Mouse (Mus musculus) ES-E14 (cell line): ENCODE results near the gene Rbm19. TPM values are rescaled to one million over a fixed set of nuclear protein-coding genes. Genes with fewer than 3 reads are reported as not detected.

ENCODE experiments used
- DNase-seq: peaks from one replicate; pipeline ENCODE4 v3.0.0-alpha.2; 2013; ENCODE audit warnings: low read depth, low spot score
- H3K27ac ChIP-seq: 2 replicates; pipeline ENCODE4 v1.5.1; 2012; ENCODE audit warnings: low read depth, mild to moderate bottlenecking, low read length, moderate library complexity, mixed read lengths; ENCODE audit not compliant: poor library complexity, insufficient read depth, severe bottlenecking
- H3K36me3 ChIP-seq: 2 replicates; pipeline ENCODE4 v1.6.1; 2012; ENCODE audit warnings: mild to moderate bottlenecking, low read length, moderate library complexity, mixed read lengths; ENCODE audit not compliant: control insufficient read depth, poor library complexity, insufficient read depth, severe bottlenecking
- H3K4me1 ChIP-seq, 2 experiments: fragments of 150-350 bp in 1 of 2; sonication (generic) in 1 of 2; 2 replicates each; pipeline ENCODE4 v1.6.1; 2012; ENCODE audit warnings: low read length in 2 of 2, mild to moderate bottlenecking in 1 of 2, mixed read lengths in 1 of 2; ENCODE audit not compliant: control insufficient read depth in 2 of 2, insufficient read depth in 2 of 2, poor library complexity in 1 of 2
- H3K4me3 ChIP-seq, 2 experiments: fragments of 150-350 bp in 1 of 2; sonication (generic) in 1 of 2; 2 replicates each; pipeline ENCODE4 v1.5.1; 2012; ENCODE audit warnings: low read length in 2 of 2, low read depth in 1 of 2, mild to moderate bottlenecking in 1 of 2, mixed read lengths in 1 of 2; ENCODE audit not compliant: insufficient read depth in 1 of 2, poor library complexity in 1 of 2, severe bottlenecking in 1 of 2
- H3K9ac ChIP-seq: 2 replicates; pipeline ENCODE4 v1.6.1; 2012; ENCODE audit warnings: low read depth, mild to moderate bottlenecking, low read length, mixed read lengths; ENCODE audit not compliant: poor library complexity, insufficient read depth, severe bottlenecking
- H3K9me3 ChIP-seq: fragments of 150-350 bp; sonication (generic); 2 replicates; pipeline ENCODE4 v1.6.1; 2012; ENCODE audit warnings: low read depth, mild to moderate bottlenecking, low read length; ENCODE audit not compliant: control insufficient read depth, insufficient read depth
- CHD2 ChIP-seq: IDR thresholded peaks from 2 replicates; pipeline ENCODE4 v1.6.1; 2014; ENCODE audit warnings: mild to moderate bottlenecking, low read depth, low read length, inconsistent platforms
- HCFC1 ChIP-seq: IDR thresholded peaks from 2 replicates; pipeline ENCODE4 v1.6.1; 2012; ENCODE audit warnings: low read length, inconsistent platforms, borderline replicate concordance; ENCODE audit not compliant: insufficient read depth
- MAFK ChIP-seq: IDR thresholded peaks from 2 replicates; pipeline ENCODE4 v1.6.1; 2014; ENCODE audit warnings: mild to moderate bottlenecking, low read depth, low read length, inconsistent platforms; ENCODE audit not compliant: insufficient read depth
- ZC3H11A ChIP-seq: IDR thresholded peaks from 2 replicates; pipeline ENCODE4 v1.6.1; 2012; ENCODE audit warnings: low read depth, mild to moderate bottlenecking, inconsistent platforms, low read length, borderline replicate concordance
- ZNF384 ChIP-seq: IDR thresholded peaks from 2 replicates; pipeline ENCODE4 v1.6.1; 2012; ENCODE audit warnings: low read depth, low read length, inconsistent platforms
- in situ Hi-C, 2 experiments: fragments of 600-800 bp; cut with MboI; formaldehyde crosslinking; loops; one replicate each; pipeline ENCODE4 v1.15.1; 2025; ENCODE audit warnings: low sequenced_read_pairs in 2 of 2, inconsistent platforms in 1 of 2; ENCODE audit not compliant: unreplicated experiment in 2 of 2
- total RNA-seq: library from RNA; depleted of rRNA; stranded (reverse); fragments of 300-350 nt; gene quantifications from 2 replicates; pipeline ENCODE4 v1.2.3, GENCODE M21; 2012

The Rbm19 gene
- total RNA-seq, 1 experiment: 67.6 TPM

- no peak overlapping the region for H3K4me3 ChIP-seq
- DNase-seq: no peak
- H3K4me1 ChIP-seq: no peaks in the 10 kb centered on the region
- H3K27ac ChIP-seq: no peak overlapping the region
- no peaks in the 10 kb centered on the region for H3K9me3 ChIP-seq
- no peak for TF ChIP-seq HCFC1
- TF ChIP-seq MAFK: no peak
- TF ChIP-seq CHD2: no peak
- no peak for TF ChIP-seq ZNF384
- TF ChIP-seq ZC3H11A: no peak
- no peak overlapping the region for H3K9ac ChIP-seq
- in situ Hi-C loops: no loop called here
- H3K36me3 ChIP-seq: peaks cover 88% of the 10 kb centered on the region
These were observed 8.8 kb downstream of the Rbm19 start for GRCm38 (mm10) chr5:120124881-120125690.

DNA sequence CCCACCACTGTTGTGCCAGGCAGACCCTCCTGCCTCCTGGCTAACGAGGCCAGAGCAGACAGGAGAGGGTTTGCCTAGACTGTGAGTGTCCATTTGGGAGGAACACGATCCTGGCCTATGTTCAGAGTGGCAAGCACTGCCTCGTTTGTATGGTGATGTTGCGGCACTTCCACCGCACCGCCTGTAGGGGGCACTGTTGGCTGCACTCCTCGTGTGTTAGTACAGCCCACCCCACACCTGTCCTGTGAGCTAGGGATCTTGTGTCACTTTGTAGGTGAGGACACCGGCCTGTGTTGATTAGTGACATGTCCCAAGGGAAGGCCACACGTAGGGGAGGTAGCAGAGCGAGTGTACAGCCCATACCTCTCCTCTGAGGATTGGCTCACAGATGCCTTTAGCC lies 11.4 kb downstream of the Rbm19 start:
- Histone ChIP-seq H3K27ac (no peak overlapping the region), H3K4me1 (peaks cover 0 to 2% of the 10 kb centered on the region in 2 experiments; a peak in 1 of 4 replicates), H3K9ac (no peak overlapping the region), H3K36me3 (peaks cover 86% of the 10 kb centered on the region), H3K9me3 (no peaks in the 10 kb centered on the region), H3K4me3 (no peak overlapping the region)
- DNase-seq: no peak
- TF ChIP-seq HCFC1: no peak
- no peak for TF ChIP-seq CHD2
- no peak for TF ChIP-seq MAFK
- TF ChIP-seq ZNF384: no peak
- in situ Hi-C loops: no loop called here

GRCm38 (mm10) chr5:120128511-120128910 lies 12.2 kb downstream of the Rbm19 start:
- Histone ChIP-seq H3K36me3 (peaks cover 86% of the 10 kb centered on the region), H3K4me1 (peaks cover 0 to 2% of the 10 kb centered on the region in 2 experiments; a peak in 1 of 4 replicates), H3K27ac (no peak overlapping the region), H3K4me3 (no peak overlapping the region), H3K9me3 (no peaks in the 10 kb centered on the region), H3K9ac (no peak overlapping the region)
- TF ChIP-seq ZNF384: no peak
- no peak for TF ChIP-seq HCFC1
- no peak for TF ChIP-seq ZC3H11A
- TF ChIP-seq CHD2: no peak
- no peak for TF ChIP-seq MAFK
- in situ Hi-C loops: no loop called here
- no peak for DNase-seq

DNA sequence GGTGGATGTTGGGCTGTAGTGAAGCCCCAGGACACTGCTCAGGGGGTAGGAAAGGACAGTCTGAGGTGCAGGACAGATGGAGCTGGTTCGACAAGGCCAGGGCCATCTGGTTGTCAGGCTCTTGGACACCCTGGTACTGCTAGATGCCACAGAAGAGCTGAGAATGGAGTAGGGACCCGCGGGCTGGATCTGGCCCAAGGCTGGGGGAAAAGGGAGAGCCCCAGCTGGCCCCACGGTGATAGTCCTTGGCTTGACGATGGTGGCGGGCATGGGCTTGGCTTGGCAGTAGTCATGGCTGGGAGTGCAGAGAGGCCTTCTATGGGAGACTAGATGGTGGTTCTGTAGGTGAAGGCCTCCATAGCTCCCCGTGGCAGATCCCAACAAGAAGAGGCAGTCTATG lies 12.8 kb downstream of the Rbm19 start:
- Histone ChIP-seq H3K4me1 (peaks cover 0 to 2% of the 10 kb centered on the region in 2 experiments; a peak in 1 of 4 replicates), H3K9me3 (no peaks in the 10 kb centered on the region), H3K4me3 (no peak overlapping the region), H3K36me3 (peaks cover 82% of the 10 kb centered on the region), H3K9ac (no peak overlapping the region), H3K27ac (no peak overlapping the region)
- no peak for DNase-seq
- TF ChIP-seq MAFK (no peak), ZNF384 (no peak), HCFC1 (no peak), ZC3H11A (no peak), CHD2 (no peak)
- in situ Hi-C loops: no loop called here
